Mouse (Mus musculus) cerebellum, adult 9-11 months (tissue): ENCODE data around the gene Gm13271.

Experiments used
- DNase-seq: peaks from one replicate; pipeline ENCODE4 v3.0.0; 2022

The Gm13271 gene

GRCm38 (mm10) chr4:88754818-88755340, at the start of gene Gm13271:
Gene Gm13271, plus strand, starts transcription at chr4:88754868.
- DNase-seq, result peak; percentile 92

- no peak for DNase-seq
Observed at GRCm38 (mm10) chr4:88705924-88706323, 48.7 kb upstream of the Gm13271 start.

GRCm38 (mm10) chr4:88707128-88707826, 47.4 kb upstream of the Gm13271 start:
- no peak for DNase-seq

GRCm38 (mm10) chr4:88714281-88714680, 40.4 kb upstream of the Gm13271 start:
- no peak for DNase-seq

DNA sequence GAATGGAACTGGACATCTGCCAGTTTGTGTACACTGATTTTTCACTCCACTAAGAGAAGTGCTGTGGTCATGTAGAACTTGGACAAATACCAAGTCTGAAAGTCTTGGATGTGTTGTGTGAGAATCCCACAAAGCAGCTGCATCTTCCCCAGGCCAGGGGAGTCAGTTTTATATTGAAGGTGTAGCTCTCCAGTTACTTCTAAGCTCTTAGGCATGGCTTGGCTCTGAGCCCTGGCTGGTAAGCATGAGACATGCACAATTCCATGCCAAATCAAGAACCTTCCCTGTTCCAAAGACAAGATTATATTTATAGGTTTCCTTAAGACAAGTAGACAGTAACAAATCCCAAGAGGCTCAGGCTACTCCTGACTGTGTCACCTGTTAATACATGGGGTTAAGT, 39.6 kb upstream of the Gm13271 start:
- DNase-seq, result peak; percentile 8

DNA sequence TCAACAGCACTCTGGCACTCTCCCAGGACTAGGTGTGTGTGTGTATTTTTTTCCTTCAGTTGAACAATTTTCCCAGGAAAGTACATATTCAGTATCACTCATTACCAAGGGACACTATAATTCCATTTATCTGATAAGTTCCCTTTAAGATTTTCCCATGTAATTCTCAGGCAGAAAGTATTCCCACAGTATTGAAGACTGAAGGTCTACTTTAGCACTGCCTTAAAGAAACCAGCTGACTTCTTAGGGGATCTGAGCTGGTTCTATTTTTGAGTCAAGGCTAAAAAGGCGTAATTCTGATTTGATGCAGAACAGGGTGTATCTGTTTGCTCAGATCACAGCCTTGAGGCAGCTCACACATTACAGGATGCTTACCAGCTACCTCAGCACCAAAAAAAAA, 36.0 kb upstream of the Gm13271 start:
- DNase-seq, result no peak

GRCm38 (mm10) chr4:88721791-88722721, 32.6 kb upstream of the Gm13271 start, which contains the start of the genes Gm26566 and Klhl9:
Gene Gm26566, plus strand, starts transcription at chr4:88721805.
Gene Klhl9, minus strand, starts transcription at chr4:88722465.
- DNase-seq, result peak; percentile 95

DNA sequence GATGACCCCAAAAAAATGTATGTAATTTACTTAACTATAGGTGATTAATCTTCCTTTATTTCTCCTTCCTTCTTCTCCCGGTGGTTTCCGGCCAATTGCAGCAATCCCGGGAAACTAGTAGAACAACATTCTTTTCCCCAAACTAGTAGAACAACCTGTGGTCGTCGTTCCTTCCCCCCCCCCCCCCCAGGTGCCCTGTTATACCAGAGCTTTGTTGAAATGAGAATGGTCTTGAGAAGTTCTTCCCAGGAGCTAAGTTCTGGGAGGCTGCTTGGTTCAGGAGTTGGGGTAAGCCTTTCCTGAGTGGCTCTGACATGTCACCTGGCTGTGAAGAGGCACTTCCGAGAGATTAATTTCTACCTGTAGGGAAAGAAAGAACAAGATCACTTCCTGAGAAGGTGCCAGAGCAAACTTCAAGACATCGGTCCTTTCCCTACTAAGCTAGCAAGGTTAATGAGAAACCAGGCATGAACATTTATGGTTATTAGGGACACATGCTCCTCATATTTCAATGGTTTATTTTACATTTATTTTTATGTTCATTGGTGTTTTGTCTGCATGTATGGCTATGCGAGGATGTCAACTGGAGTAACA, 31.1 kb upstream of the Gm13271 start:
- DNase-seq, result peak; percentile 12

DNA sequence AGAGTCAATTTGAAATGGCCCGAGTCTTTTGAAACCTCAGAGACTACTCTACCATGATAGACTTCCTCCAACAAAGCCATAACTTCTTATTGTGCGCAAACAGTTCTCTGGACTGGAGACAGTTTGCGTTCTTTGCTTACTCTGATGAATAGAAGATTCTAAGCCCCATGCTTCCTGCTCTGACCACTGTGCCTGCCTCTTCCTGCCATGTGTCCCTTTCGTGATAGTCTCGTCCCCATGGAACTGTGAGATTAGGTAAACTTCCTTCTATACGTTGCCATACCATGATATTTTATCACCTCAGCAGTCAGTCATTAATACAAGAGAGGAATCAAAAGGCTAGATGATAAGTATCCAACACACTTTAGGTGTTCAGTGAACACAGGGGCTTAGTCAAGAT, 27.9 kb upstream of the Gm13271 start:
- DNase-seq, result no peak

GRCm38 (mm10) chr4:88727324-88727723, 27.3 kb upstream of the Gm13271 start:
- DNase-seq, result no peak

- DNase-seq, result peak; percentile 25
Observed at GRCm38 (mm10) chr4:88738480-88738879, 16.2 kb upstream of the Gm13271 start.

- DNase-seq, result no peak
Observed at GRCm38 (mm10) chr4:88739036-88739435, 15.6 kb upstream of the Gm13271 start.

GRCm38 (mm10) chr4:88741426-88741825, 13.2 kb upstream of the Gm13271 start:
- no peak for DNase-seq

DNA sequence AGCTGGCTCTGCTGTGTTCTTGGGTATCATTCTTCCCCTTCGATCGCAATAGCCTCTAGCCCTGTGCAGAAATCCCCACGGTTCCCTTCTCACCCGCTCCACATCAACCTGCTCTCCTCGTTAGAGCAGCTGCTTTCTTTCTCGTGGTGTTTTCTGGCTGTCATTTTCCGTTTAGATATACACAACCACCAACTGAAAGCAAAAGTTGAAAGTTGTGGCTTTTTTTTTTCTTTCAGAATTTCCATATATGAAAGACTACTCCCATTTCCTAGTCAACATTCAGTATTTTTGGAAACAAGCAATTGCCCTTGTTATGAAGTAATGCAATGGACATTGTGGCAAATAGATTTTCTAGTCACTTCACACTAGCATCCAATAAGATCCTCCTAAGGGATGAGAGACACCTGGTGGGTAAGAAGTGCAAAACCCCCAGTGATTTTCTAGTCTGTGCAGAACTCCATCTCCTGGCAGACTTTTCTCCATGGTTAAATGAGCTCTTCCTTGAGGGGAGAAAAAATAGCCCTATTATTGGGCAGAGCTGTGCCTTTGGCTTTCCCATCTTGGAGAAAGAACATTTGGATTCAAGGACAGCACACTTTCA, 11.8 kb upstream of the Gm13271 start:
- no peak for DNase-seq

DNA sequence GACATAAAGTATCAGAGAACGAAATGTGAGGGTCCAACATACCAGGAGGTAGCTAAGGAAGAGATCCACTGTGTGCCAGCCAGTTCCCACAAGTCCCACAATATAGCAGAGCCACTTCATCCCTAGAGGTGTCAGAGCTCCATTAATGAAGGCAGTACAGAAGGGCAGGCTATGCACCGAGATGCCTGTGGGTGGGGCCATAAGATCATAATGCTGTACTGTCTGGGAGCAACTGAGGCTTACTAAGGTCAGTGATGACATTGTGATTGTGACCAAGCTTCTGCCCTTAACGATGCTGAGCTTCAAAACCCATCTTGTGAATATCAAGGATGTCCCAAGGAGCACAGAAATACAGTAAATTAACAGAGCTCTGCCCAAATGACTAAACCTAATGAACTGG, 10.5 kb upstream of the Gm13271 start:
- DNase-seq, result no peak

- no peak for DNase-seq
Observed at GRCm38 (mm10) chr4:88749926-88750325, 4.7 kb upstream of the Gm13271 start.

GRCm38 (mm10) chr4:88756581-88757513, 2.2 kb downstream of the Gm13271 start:
- peak; percentile 46 for DNase-seq

GRCm38 (mm10) chr4:88757628-88758031, 3.0 kb downstream of the Gm13271 start:
- peak; percentile 96 for DNase-seq

DNA sequence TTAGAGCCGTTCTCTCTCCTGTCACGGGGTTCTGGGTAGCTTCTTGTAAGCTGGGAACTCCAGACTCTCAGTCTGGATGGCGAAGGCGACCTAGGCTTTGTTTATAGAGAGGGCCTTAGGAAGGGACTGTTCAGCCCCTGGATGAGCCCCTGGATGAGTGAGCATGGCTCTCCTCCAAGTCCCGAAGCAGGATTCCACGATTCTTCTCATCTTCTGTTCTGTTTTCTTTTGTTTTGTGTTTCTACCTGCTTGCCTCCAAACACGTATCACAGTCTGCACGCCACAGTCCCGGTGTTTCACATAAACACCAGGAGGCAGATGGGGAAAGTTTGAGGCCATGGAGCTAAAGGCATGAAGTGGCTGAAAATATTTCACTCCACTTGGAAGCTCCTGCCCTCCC, 4.1 kb downstream of the Gm13271 start:
- DNase-seq, result peak; percentile 55

GRCm38 (mm10) chr4:88759610-88760268, 5.1 kb downstream of the Gm13271 start, which contains the start of gene Gm13283:
Gene Gm13283, plus strand, starts transcription at chr4:88760119.
- DNase-seq, result peak; percentile 81

- DNase-seq, result peak; percentile 80
Observed at GRCm38 (mm10) chr4:88760431-88760830, 5.8 kb downstream of the Gm13271 start.
